Mouse (Mus musculus) erythroid progenitor cell, adult 5-6 weeks (primary cell): Measurements from ENCODE around the gene Chdh. TPM values are rescaled to one million over a fixed set of nuclear protein-coding genes. Genes with fewer than 3 reads are reported as not detected.

Experiments used
- ATAC-seq: replicated peaks from 2 replicates; pipeline ENCODE4 v1.8.0; 2016; ENCODE audit warnings: moderate number of reproducible peaks, mild to moderate bottlenecking, moderate TSS enrichment, inconsistent platforms; ENCODE audit not compliant: poor library complexity, low FRiP score, severe bottlenecking
- total RNA-seq, 2 experiments: library from RNA; stranded (forward) in 1 of 2; stranded (reverse) in 1 of 2; fragments of 150-400 nt in 1 of 2; fragments of 186-747, 209-891 nt in 1 of 2; gene quantifications; 2 replicates each; pipeline versions ENCODE4 v1.2.3 to v1.2.4; 2015 to 2017; ENCODE audit warnings: low replicate concordance in 2 of 2

The Chdh gene
- total RNA-seq (2015; ENCODE audit: low replicate concordance) (4.3 and 8.4 TPM in 2 replicates), total RNA-seq (2017; ENCODE audit: low replicate concordance) (1.8 and 4.2 TPM in 2 replicates)

DNA sequence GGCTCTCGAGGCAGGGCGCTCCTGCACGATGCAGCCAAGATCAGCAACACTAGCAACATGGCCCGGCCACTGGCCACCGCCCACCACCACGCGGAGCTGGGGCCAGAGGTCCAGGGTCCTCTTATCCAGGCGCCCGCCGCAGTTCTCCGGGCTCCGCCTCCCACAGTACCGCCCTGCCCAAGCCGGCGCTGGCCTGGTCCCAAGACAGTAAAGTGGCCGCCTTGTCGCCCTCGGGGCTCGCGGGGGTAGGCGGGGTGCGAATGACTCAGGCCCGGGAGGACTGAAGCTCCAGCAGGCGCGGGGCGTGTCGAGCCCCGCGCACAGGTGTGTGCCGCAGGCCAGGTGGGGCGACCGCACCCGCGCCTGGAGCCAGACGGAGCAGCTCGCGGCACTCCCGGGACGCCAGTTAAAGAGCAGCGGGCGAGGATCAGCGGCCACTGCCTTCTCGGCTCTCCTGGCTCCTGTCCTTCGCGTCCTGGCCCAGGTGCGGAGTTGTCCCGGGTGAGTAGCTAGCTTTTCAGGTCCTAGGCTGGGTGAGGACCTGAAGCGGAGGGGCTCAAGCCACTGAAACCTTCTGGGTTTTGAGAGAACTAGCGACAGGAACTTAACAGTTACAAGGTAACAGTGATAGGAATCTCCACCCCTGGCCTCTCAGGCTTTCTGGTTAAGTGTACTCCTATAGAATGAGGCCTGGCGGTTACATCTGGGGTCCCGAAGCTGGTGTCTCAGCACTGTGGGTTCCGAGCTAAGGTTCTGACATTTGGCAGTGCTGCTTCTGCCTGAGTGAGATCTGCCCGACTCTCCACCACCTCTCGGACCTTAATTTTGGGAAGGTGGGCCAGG, at the start of gene Chdh, which contains the start of gene Il17rb:
Gene Chdh (plus strand): TSS at position 291 of the 843 bp plus-strand sequence.
Gene Il17rb (minus strand): TSS at position 164 of the 843 bp plus-strand sequence.
- no peak for ATAC-seq

DNA sequence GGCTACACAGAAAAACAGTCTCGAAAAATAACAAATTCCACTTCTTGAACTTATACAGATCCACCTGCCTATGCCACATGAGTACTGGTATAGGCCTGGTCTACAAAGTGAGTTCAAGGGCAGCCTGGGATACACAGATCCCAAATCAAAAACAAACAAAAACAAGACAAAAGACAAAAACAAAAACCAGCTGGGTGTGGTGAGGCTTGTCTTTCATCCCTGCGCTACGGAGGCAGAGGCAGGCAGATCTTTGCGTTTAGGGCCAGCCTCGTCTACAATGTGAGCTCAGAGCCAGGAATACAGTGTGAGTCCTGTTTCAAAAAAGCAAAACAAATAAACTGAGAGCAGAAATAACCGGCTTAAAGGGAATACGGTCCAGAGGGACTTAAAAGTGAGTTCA, 41.2 kb upstream of the Chdh start:
- no peak for ATAC-seq

DNA sequence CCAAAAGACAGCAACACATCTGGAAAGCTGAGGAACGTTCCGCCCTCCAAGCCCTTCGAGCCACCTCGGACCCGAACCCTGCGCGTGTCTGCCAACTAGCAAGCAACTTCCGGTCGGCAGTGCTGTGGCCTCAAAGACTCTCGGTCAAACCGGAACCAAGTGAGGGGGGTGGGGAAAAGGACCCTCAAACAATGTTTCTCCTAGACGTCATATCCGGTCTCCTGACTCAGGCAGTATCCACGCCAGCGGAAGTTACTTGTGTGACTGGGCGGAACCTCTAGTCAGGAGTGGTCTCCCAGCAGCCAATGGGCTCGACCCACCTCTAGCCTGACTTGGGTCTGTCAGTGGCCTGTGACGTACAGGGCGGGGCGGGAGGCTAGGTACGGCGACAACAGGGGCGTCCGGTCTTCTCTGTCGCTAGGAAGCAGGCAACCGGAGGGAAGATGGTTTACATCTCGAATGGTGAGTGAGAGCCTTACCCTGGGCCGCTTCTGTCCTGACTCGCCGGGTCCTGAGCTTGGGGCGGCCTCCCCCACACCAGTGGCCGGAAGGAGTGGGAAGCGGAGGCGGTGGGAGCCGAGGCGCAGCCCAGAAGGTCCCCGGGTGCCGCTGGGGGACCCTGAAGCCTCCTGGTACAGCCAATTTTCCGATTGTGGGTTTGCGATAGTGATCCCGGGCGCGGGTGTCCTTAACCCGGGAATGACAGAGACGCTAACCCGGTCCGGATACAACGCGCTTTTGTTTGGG, 40.6 kb upstream of the Chdh start, which contains the start of gene Selenok:
Gene Selenok (plus strand): TSS at position 234 of the 747 bp plus-strand sequence.
- peak; percentile 99 for ATAC-seq

DNA sequence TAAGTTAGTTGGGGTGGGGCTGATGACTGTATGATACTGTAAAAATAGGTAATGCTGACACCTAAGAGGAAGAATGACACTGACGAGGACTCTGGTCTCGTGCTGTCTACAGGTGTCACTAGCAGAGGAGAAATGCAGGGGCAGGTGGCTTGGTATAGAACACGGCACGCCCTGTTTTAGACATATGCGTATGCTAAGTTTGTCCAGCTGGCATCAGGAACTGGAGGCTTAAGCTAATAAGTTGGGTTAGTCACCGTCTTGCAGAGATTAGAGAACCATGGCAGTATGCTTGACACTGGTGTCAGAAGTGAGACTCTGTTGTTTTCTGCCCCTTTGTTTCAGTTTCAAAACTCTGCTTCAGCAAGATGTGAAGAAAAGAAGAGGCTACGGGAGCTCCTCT, 37.4 kb upstream of the Chdh start:
- no peak for ATAC-seq

DNA sequence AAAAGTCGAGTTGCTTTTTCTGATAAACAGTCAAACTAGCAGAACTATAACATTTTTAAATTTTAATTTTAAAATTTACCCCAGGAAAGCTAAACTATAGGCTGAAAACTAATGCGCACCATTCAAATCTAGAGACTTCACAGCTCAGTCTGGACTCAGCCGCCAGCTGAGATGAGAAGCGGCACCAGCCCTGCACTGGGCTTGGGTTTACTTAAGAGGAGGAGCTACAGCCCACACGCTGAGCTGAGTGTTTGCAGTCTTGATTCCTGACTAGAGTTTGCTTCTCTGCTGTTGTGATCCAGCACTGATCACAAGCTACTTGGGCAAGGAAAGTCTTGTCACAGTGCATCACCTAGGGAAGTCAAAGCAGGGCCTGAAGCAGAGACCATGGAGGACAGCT, 36.8 kb upstream of the Chdh start:
- no peak for ATAC-seq

DNA sequence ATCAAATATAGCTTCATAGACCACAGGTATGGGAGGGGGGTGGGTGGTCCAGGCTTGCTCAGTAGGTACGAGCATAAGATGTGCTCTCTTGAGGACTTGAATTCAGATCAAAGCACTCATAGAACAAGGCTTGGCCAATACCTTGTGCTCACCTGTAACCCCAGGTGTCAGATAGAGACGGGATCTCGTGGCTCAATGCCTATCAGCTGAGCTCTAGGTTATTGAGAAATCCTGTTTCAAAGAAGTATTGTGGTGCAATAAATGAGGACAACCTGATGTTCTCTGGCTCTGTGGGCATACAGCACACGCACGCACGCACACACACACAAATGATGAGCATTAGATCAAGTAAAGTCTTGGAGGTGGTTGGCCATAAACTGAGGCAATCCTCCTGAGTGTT, 31.9 kb upstream of the Chdh start:
- ATAC-seq: no peak

DNA sequence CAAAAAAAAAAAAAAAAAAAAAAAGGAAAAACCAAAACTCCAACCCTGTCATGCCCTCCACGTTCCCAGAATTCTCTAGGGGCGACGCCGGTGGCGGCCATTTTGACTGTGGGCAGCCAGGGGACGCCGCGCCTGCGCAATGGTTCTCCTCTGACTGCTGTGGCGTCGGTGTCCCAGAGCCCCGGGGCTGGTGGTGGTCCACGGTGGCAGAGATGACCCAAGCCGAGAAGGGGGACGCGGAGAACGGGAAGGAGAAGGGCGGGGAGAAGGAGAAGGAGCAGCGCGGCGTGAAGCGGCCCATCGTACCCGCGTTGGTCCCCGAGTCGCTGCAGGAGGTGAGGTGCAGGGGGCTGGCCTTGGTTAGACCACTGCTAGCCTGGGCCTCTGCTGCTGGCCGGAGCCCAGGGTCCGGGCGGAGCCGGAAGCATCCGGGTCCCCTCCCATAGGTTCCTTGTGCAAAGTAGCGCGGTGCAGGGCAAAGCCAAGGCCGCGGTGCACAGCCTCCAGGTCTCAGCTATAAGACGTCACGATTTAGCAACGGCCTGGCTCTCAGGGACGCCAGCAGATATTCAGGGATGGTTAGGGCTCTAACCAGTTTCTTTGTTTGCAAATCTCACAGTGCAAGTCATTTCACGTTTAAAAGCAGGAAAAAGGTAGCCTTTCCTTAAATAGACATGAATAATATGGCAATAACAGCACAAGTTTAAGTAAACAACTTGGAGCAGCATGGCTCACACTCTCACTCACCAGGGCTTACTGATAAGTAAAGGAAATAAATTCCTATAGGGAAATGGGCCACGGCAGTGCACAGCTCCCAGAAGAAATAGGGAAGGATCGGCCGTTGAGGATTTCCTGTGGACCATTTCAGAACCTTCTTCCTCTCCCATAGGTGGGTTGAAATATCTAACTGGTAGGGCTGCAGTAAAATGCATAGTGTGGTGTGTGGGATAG, 30.3 kb upstream of the Chdh start, which contains the start of gene Actr8:
Gene Actr8 (plus strand): TSS at position 84 of the 951 bp plus-strand sequence.
- ATAC-seq: peak; percentile 92

DNA sequence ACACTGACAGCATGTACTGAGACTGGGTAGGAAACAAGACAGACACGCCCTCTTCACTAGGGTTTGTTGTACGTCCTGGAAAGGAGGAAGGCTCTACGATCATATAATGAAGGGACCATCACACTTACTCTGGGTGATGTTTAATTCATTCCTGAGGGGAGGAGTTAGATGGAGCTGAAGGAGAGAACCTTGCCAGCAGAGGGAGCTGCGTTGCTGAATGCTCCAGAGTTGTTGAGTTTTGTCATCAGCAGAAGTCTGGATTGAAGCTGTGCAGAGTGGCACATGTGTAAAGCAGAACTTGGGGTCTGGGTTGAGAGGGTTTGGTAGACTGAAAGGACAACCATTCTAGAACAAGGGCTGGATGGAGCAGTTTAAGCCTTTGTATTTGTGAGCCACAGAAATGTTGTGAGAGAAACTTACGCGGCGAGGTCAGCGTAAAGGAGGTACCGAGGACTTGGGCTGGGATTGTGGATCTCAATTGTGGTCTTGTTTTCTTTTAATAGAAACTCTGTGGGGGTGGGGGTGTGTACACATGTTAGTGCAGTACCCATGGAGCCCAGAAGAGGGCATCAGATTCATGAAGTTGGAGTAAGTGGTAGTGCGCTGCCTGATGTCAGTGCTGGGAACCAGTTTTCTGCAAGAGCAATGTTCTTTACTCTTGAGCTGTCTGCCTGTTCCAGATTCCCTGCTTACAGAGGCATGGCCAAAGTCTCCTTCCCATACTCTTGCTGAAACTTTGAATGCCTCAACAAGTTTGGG, 28.2 kb upstream of the Chdh start:
- ATAC-seq: 0 out of 2 replicates have a peak, but pooled peaks have one; percentile 32

DNA sequence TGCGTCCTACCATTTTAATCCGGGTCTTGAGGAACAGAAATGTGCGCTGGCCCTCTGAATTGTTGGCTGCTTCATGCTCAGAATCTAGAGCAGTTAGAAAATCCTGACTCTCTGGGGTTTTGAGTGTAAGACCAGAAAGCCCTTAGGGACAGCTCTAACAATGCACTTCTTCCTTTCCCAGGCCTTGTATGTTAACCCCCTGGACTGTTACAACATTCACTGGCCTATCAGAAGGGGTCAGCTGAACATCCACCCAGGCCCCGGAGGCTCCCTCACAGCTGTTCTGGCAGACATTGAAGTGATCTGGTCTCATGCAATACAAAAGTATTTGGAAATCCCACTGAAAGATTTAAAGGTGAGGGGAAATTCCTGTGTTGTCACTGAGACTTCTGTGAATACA, 22.7 kb upstream of the Chdh start:
- no peak for ATAC-seq

DNA sequence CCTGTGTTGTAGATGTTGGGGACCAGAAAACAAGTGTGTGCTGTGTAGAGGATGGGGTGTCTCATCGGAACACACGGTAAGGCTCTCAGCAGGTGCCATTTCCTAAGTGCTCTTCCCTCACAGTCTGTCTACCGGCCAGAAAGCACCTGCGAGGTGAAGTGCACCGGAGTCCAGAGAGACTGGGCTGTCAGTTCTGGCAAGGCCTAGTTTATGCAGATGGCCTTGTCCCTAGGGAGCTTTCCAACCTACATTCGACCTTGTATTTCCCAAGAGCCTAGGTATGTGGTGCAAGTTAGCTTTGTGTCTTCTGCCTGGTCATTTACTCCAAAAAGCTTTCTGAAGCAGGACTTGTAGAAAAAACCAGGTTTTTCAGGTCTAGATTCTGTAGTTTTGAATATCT, 21.5 kb upstream of the Chdh start:
- ATAC-seq: no peak

DNA sequence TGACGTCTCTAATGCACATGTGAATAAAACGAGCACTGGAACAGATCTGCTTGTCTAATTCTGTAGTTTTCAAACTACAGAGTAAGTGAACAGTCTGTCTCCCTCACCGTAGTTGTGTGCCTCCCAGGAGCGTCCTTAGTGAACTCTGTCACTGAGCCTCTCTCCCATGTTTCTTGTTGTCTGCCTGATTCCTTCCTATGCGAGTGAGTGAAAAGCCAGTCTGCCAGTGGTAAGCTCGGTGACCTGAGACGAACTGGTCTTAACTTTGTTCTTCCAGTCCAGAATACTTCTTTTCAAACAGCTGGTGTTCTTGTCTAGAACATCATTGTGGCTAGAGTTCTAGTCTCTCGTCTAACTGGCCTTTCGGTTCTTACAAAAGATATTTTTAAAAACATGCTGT, 21.1 kb upstream of the Chdh start:
- no peak for ATAC-seq

DNA sequence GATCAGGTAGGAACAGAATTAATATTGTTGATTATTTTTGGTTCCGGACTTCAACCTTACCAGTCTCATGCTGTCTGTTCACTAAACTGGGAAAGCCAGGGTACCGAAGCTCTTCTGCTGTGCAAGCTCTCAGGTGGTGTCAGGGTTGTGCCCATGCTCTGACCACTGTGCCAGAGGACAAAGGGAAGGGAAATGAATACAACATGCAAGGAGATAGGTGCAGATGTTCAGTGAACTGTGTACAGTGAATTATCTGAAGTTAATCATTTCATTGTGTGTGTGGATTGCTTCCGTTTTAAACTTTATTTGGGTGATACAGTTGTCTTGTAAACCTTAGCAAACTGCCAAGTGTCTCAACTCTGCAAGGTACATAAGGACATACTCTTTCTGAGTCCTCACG, 20.5 kb upstream of the Chdh start:
- ATAC-seq: no peak

DNA sequence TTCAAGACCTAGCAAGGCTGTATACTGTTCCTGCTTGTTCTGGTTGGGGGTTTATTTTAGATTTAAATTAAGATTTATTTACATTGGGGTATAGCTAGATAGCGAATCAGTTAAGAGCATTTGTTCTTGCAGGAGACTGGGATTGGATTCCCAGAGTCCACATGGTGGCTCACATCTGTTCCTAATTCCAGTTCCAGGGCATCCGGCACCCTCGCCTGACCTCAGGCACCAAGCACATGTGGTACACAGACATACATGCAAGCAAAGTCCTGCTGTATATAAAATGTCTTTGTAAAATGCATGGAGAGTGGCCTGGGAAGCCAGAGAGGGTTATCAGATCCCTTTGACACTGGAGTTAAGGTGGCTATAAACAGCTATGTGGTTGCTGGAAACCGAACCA, 13.8 kb upstream of the Chdh start:
- no peak for ATAC-seq

DNA sequence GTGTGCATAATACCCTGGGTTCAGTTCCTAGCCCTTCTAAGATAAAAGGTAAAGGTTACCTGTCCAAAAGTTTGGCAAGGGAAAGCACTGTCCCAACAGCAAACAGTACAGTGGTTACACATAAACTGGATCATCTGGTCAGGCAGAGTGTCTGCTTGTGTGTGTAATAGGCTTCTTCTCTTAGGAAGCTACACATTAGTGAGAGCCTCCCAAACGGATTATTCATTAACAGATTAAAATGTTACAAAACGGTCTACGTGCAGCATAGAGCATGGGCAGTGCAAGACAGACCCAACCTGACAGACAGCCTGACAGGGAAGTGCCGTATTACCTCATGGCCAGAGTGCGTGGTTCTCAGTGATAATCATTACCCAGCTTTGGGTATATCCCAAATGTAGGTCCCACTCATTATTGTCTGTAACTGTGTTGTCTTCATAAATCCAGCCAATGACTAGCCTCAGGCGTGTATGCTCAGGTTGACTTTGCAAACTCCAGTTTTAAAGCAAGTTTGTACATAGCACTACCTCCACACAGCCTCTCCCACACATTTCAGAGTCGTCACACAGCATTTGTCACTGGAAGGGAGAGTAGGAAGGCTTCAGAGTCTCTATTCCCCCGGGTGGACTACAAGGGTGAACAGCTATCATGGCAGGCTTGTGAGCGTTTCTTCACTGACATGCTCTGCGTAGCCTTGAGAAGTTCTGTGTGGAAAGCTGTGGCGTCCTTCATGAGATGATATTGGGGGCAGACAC, 12.6 kb upstream of the Chdh start:
- ATAC-seq: no peak

DNA sequence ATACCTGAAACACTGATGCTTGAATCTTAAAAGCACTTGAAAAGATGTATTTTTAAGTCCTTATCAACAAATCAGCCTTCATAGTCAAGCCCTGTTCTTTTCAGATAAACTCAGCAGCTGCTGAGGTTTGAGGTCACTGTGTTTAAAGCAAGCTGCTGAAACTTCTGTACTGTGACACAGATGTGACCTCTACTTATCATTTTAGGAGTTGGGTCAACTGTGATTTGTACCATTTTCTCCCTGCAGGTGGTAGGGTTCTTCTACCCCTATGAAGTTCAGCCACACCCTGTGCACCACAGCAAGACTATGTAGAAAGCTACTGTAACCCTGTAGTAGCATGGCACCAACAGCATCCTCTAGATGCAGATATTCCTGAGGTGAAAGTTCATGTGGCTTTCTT, 11.5 kb upstream of the Chdh start:
- ATAC-seq: no peak

DNA sequence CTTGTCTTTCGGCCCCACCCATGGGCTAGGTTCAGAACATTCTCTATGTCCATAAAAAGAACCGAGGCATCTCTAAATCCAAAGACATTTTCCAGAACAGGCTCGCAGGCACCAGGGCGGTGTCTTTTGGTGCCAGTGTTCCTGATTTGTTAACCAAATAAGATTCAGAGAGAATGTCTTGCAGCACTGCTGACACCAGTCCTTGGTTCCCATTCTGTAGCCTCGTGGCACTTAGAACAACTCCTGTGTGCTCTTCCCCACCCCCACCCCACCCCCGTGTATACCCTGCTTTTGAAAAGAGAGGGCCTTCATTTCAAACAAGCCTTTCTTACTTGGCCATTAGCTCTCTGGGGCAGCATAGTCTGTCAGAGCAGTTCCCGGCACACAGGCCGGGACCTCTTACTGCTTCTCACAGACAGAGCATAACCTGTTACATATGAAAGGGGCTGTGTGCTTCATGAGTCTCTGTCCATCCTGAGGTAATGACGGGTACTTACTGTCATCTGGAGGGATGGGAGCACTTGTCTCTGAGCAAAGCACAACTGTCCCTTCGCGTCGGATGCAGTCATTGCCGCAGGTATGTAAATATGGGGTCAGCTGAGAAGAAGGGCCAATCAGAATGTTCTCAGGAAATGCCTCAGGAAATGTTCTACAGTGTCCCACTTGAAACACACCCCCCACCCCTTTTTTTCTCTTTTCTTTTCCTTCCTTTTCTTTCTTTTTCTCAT, 9.9 kb upstream of the Chdh start:
- ATAC-seq: no peak

DNA sequence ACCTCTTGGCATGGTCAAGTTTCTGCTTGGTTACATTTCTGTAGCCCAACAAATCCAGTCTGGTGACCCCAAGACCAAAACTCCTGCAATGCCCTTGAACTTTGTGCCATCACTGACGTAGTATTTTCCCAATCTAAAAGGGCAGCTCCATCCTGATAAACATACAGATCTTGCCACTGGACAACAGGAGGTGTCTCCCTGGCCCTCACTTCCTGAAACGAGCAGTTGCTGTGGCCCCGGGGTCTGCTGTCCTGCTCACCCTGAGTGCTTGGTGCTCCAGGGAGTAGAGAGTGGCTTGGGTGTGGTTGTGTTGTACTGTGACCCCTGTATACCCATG, 9.4 kb upstream of the Chdh start:
- no peak for ATAC-seq
